Comparison of ENCODE assay signal across 10 mouse cellular contexts in the genomic region with DNA sequence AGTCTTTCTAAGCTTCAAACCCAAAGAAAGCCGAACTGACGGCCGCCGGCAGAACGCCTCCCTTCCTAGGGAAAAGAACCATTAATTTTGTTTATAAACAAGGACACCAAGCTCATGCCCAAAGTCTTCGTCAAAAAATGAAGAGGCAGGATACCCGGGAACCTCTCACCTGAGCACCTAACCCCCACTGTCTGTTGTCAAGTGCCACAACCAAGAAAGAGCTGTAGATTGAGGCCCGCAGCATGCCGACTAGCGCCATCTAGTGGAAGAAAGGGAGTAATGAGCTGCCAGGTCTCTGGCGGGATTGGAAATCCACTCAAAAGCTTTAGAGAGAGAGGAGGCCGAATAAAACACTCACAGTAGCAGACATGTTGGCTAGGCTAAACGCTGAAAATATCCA.
A peak's percentile ranks its signal among the peaks of the same experiment; 100 is the strongest.
DNase-seq lines count a peak whose midpoint lies in the region; ATAC-seq and TF ChIP-seq lines count a peak whose summit lies in the region.
"Had no signal": no experiment of that assay in that cellular context is flagged by ENCODE, and none has a peak within 500 bp of the region (broad histone marks: within the 10 kb centered on the region; RNA-seq: fewer than 3 reads in every experiment).

No protein-coding gene starts in this region.

- no peaks in the 10 kb centered on the region for H3K27me3 ChIP-seq in hindbrain, embryonic 11.5 days (ENCODE audit: control insufficient read depth, insufficient read depth, low read length)
- no peaks in the 10 kb centered on the region for H3K27me3 ChIP-seq in hindbrain, embryonic 12.5 days
- H3K27me3 ChIP-seq: embryonic facial prominence, embryonic 12.5 days; lung, embryonic 15.5 days had no signal

- WGBS in hindbrain, embryonic 11.5 days = 42% methylated on average over 13 of the region's 13 CpGs
- WGBS in hindbrain, embryonic 12.5 days = 42% methylated on average over 13 of the region's 13 CpGs

- no peak overlapping the region for H3K9ac ChIP-seq in hindbrain, embryonic 11.5 days (ENCODE audit: low read depth, low read length)
- no peak overlapping the region for H3K9ac ChIP-seq in hindbrain, embryonic 12.5 days
- H3K9ac ChIP-seq: embryonic facial prominence, embryonic 12.5 days; lung, embryonic 15.5 days had no signal

- no peak overlapping the region for H3K4me2 ChIP-seq in hindbrain, embryonic 11.5 days (replicated peaks; ENCODE audit: low read depth, low read length)
- no peak overlapping the region for H3K4me2 ChIP-seq in hindbrain, embryonic 12.5 days (replicated peaks)
- H3K4me2 ChIP-seq: embryonic facial prominence, embryonic 12.5 days; lung, embryonic 15.5 days had no signal

- DNase-seq in hindbrain, embryonic 11.5 days (ENCODE audit: low spot score) = peak; percentile 75
- DNase-seq in ES-CJ7 (ENCODE audit: low read depth, low spot score) = peak; percentile 74
- DNase-seq in cerebellum, adult 11 months = peak; percentile 15
- peak; percentile 59 for DNase-seq in gastrocnemius, adult 2 months
- DNase-seq in left cerebral cortex, postnatal 10 days (ENCODE audit: extremely low spot score in 1 of 2, low spot score in 2 of 2) = peak; percentile 9 to 39
- DNase-seq in thymus, postnatal 10 days (ENCODE audit: low spot score in 2 of 2) = peak; percentile 22 to 62

- no peaks in the 10 kb centered on the region for H3K9me3 ChIP-seq in hindbrain, embryonic 11.5 days (ENCODE audit: control insufficient read depth, low read length)
- no peaks in the 10 kb centered on the region for H3K9me3 ChIP-seq in hindbrain, embryonic 12.5 days (replicated peaks)
- H3K9me3 ChIP-seq: lung, embryonic 15.5 days had no signal

- H3K4me1 ChIP-seq in hindbrain, embryonic 11.5 days (replicated peaks; ENCODE audit: control insufficient read depth, insufficient read depth, low read length) = no peaks in the 10 kb centered on the region
- H3K4me1 ChIP-seq in hindbrain, embryonic 12.5 days = no peaks in the 10 kb centered on the region
- H3K4me1 ChIP-seq: embryonic facial prominence, embryonic 12.5 days; lung, embryonic 15.5 days had no signal

- H3K4me3 ChIP-seq in hindbrain, embryonic 11.5 days (ENCODE audit: low read depth, low read length) = no peak overlapping the region
- H3K4me3 ChIP-seq in hindbrain, embryonic 12.5 days = no peak overlapping the region
- no peak overlapping the region for H3K4me3 ChIP-seq in gastrocnemius, adult 2 months
- H3K4me3 ChIP-seq: embryonic facial prominence, embryonic 12.5 days; lung, embryonic 15.5 days had no signal

- no peak overlapping the region for H3K27ac ChIP-seq in hindbrain, embryonic 11.5 days (ENCODE audit: low read depth, low read length)
- no peak overlapping the region for H3K27ac ChIP-seq in hindbrain, embryonic 12.5 days
- H3K27ac ChIP-seq in gastrocnemius, adult 2 months = no peak overlapping the region
- H3K27ac ChIP-seq: embryonic facial prominence, embryonic 12.5 days; lung, embryonic 15.5 days had no signal

- no peak for ATAC-seq in hindbrain, embryonic 11.5 days (ENCODE audit: low FRiP score)
- no peak for ATAC-seq in hindbrain, embryonic 12.5 days (ENCODE audit: low FRiP score)
- ATAC-seq in neutrophil, adult 5-6 weeks (ENCODE audit: extremely low read depth, insufficient number of reproducible peaks, low FRiP score, poor library complexity, severe bottlenecking) = peak; percentile 88

- TF ChIP-seq CTCF in gastrocnemius, adult 2 months (IDR thresholded peaks at IDR 0.05) = peak; percentile 89

- H3K36me3 ChIP-seq in hindbrain, embryonic 11.5 days (ENCODE audit: control insufficient read depth, insufficient read depth, low read length) = no peaks in the 10 kb centered on the region
- H3K36me3 ChIP-seq in hindbrain, embryonic 12.5 days = no peaks in the 10 kb centered on the region
- H3K36me3 ChIP-seq: embryonic facial prominence, embryonic 12.5 days; lung, embryonic 15.5 days had no signal

- intact Hi-C loops in gastrocnemius, adult 2 months (cut with DNase I) = loop anchor here (2.0 to 10.0 kb wide), 2 partner anchors 89 to 451 kb away; no protein-coding TSS in a partner anchor
- intact Hi-C loops in left cerebral cortex, postnatal 10 days (cut with DNase I) = no loop called here

Comparison
In these comparisons a context has a peak if more than half of its experiments do, and no peak if none do; other contexts are left out.
1. DNase-seq: peak in every context shown above with its lines; median percentile 75 in hindbrain, embryonic 11.5 days; 74 in ES-CJ7; 59 in gastrocnemius, adult 2 months; 42 in thymus, postnatal 10 days; 24 in left cerebral cortex, postnatal 10 days; 15 in cerebellum, adult 11 months.